Mouse (Mus musculus): Measurements from ENCODE around the gene Emc7. TPM values are rescaled to one million over a fixed set of nuclear protein-coding genes. Genes with fewer than 3 reads are reported as not detected.

Emc7 gene
- polyA plus RNA-seq, 2 experiments = 11.7 to 18.3 TPM

GRCm38 (mm10) chr2:112518541-112518940 lies 63.7 kb downstream of the Emc7 start:
- Histone ChIP-seq H3K27me3 (ENCODE audit: control insufficient read depth, insufficient read depth, low read length) (no peaks in the 10 kb centered on the region), H3K4me3 (replicated peaks; ENCODE audit: low read length) (no peak overlapping the region), H3K27ac (replicated peaks; ENCODE audit: low read depth, low read length) (no peak overlapping the region), H3K4me1 (ENCODE audit: control insufficient read depth, insufficient read depth, low read length) (no peaks in the 10 kb centered on the region), H3K4me2 (replicated peaks; ENCODE audit: low read depth, low read length, severe bottlenecking) (no peak overlapping the region), H3K9ac (ENCODE audit: low read depth, low read length, severe bottlenecking) (no peak overlapping the region), H3K9me3 (ENCODE audit: control insufficient read depth, low read length) (no peaks in the 10 kb centered on the region), H3K36me3 (ENCODE audit: control insufficient read depth, insufficient read depth, low read length) (no peaks in the 10 kb centered on the region)
- no peak for TF ChIP-seq POLR2A (IDR thresholded peaks at IDR 0.05; ENCODE audit: borderline replicate concordance, extremely low read depth, insufficient read depth, insufficient read length)
- ATAC-seq (ENCODE audit: low FRiP score, low read depth) = no peak
- DNase-seq (ENCODE audit: low spot score) = no peak

- Histone ChIP-seq H3K36me3 (ENCODE audit: control insufficient read depth, insufficient read depth, low read length) (no peaks in the 10 kb centered on the region), H3K27me3 (ENCODE audit: control insufficient read depth, insufficient read depth, low read length) (no peaks in the 10 kb centered on the region), H3K9me3 (ENCODE audit: control insufficient read depth, low read length) (no peaks in the 10 kb centered on the region), H3K4me2 (replicated peaks; ENCODE audit: low read depth, low read length, severe bottlenecking) (no peak overlapping the region), H3K9ac (ENCODE audit: low read depth, low read length, severe bottlenecking) (no peak overlapping the region), H3K4me3 (replicated peaks; ENCODE audit: low read length) (no peak overlapping the region), H3K27ac (replicated peaks; ENCODE audit: low read depth, low read length) (no peak overlapping the region), H3K4me1 (ENCODE audit: control insufficient read depth, insufficient read depth, low read length) (no peaks in the 10 kb centered on the region)
- no peak for DNase-seq (ENCODE audit: low spot score)
- TF ChIP-seq POLR2A (IDR thresholded peaks at IDR 0.05; ENCODE audit: borderline replicate concordance, extremely low read depth, insufficient read depth, insufficient read length) = no peak
- 90% methylated on average over 4 of the region's 4 CpGs for WGBS
- ATAC-seq (ENCODE audit: low FRiP score, low read depth) = no peak
Observed at GRCm38 (mm10) chr2:112520526-112521482, 66.0 kb downstream of the Emc7 start.

Other genes starting within 250 kb of the Emc7 start
- 39.9 and 64.6 TPM in 2 replicates for gene Lpcat4, start 215.5 kb upstream of the Emc7 start, polyA plus RNA-seq (2012; rRNA removed)
- gene Lpcat4, start 215.5 kb upstream of the Emc7 start, polyA plus RNA-seq (2014; fragmentation: Nextera tagmentation; extraction: Ambion mirVana) = 19.7 and 20.9 TPM in 2 replicates
- gene Nutm1, start 195.7 kb upstream of the Emc7 start, polyA plus RNA-seq (2012; rRNA removed) = not detected in 2 replicates
- not detected in 2 replicates for gene Nutm1, start 195.7 kb upstream of the Emc7 start, polyA plus RNA-seq (2014; fragmentation: Nextera tagmentation; extraction: Ambion mirVana)
- 147 and 150 TPM in 2 replicates for gene Nop10, start 193.1 kb upstream of the Emc7 start, polyA plus RNA-seq (2012; rRNA removed)
- gene Nop10, start 193.1 kb upstream of the Emc7 start, polyA plus RNA-seq (2014; fragmentation: Nextera tagmentation; extraction: Ambion mirVana) = 193 and 210 TPM in 2 replicates
- gene Slc12a6, start 189.2 kb upstream of the Emc7 start, polyA plus RNA-seq (2012; rRNA removed) = 32.5 TPM in 2 replicates
- 14.1 and 15.4 TPM in 2 replicates for gene Slc12a6, start 189.2 kb upstream of the Emc7 start, polyA plus RNA-seq (2014; fragmentation: Nextera tagmentation; extraction: Ambion mirVana)
- 0.03 TPM in 1 of 2 replicates, not detected in the other for gene Gm21985, start 188.7 kb upstream of the Emc7 start, polyA plus RNA-seq (2012; rRNA removed)
- not detected in 2 replicates for gene Gm21985, start 188.7 kb upstream of the Emc7 start, polyA plus RNA-seq (2014; fragmentation: Nextera tagmentation; extraction: Ambion mirVana)
- 75.1 and 83.0 TPM in 2 replicates for gene Emc4, start 87.0 kb upstream of the Emc7 start, polyA plus RNA-seq (2012; rRNA removed)
- gene Emc4, start 87.0 kb upstream of the Emc7 start, polyA plus RNA-seq (2014; fragmentation: Nextera tagmentation; extraction: Ambion mirVana) = 104 and 108 TPM in 2 replicates
- 19.8 and 21.2 TPM in 2 replicates for gene Katnbl1, start 75.8 kb upstream of the Emc7 start, polyA plus RNA-seq (2012; rRNA removed)
- 50.1 and 50.2 TPM in 2 replicates for gene Katnbl1, start 75.8 kb upstream of the Emc7 start, polyA plus RNA-seq (2014; fragmentation: Nextera tagmentation; extraction: Ambion mirVana)
- 0.08 TPM in 1 of 2 replicates, not detected in the other for gene Chrm5, start 25.8 kb downstream of the Emc7 start, polyA plus RNA-seq (2012; rRNA removed)
- not detected in 2 replicates for gene Chrm5, start 25.8 kb downstream of the Emc7 start, polyA plus RNA-seq (2014; fragmentation: Nextera tagmentation; extraction: Ambion mirVana)
- 8.7 and 10.7 TPM in 2 replicates for gene Aven, start 38.0 kb downstream of the Emc7 start, polyA plus RNA-seq (2012; rRNA removed)
- 8.0 and 9.0 TPM in 2 replicates for gene Aven, start 38.0 kb downstream of the Emc7 start, polyA plus RNA-seq (2014; fragmentation: Nextera tagmentation; extraction: Ambion mirVana)